Mouse (Mus musculus): ENCODE data around the gene Il1rl2. TPM values are rescaled to one million over a fixed set of nuclear protein-coding genes. Genes with fewer than 3 reads are reported as not detected.
"Not testable (repeated sequence)": the region's sequence is repeated elsewhere in the genome, so short reads cannot be mapped to it uniquely, and the experiment has no call there.

The Il1rl2 gene
- total RNA-seq (2021): under 1 TPM; 0.55 to 0.87 TPM
- long read RNA-seq, experiment 1: 0 reads
- long read RNA-seq, experiment 2: 0 reads

DNA sequence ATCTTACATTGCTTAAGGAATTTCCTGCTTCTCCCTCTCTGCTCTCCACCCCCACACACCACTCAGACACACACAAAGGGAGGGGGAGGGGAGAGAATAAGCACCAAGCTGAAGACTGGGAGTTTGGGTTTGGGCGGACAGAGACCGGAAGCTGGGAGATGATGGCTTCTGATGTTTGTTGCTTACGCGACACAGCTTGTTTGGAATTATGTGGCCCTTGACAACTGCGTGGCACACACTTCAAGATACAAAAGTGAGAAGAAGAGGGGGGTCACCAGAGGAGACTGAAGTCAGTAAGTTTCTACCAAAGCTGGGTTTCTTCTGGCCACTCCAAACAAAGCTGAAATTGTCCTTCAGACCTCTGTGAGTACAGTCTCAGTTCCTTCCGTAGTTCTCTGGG lies at the start of gene Il1rl2:
Gene Il1rl2 (plus strand): TSS at position 154 of the 400 bp plus-strand sequence.
- peak; percentile 44 to 52 for DNase-seq

DNA sequence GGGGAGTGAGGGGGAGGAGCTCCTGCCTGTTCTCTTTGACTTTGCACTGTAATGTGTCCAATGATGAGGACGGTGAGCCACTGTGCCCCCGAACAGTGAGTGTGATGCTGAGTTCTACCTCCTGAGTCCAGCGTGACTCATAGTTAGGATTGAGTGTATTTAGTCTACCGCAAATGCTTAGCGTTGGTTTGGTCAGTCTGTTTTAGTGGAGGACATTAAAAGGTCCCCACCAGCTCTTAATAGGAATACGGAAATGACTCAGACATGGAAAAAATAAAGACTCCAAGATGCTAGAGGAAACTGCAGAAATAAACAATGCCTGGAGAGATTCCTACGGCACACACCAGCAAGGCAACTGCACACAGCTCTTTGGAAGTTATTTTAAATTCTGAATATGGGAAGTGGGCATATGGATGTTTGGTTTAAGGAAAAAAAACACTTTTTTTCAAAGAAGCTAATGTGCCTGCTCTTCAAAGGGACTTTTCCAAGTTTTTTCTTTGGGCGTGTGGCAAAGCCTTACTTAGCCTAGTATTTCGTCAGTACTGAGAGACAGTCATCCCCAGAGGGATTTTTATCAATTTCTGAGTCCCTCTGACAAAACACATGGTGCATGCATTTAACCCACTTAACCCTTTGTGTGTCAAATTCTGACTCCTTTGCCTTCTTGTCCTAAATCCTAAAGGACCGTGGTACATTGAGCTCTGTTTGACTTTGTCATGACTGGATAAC lies 49.0 kb upstream of the Il1rl2 start:
- peak in 1 of 2 experiments; percentile 40 for DNase-seq

DNA sequence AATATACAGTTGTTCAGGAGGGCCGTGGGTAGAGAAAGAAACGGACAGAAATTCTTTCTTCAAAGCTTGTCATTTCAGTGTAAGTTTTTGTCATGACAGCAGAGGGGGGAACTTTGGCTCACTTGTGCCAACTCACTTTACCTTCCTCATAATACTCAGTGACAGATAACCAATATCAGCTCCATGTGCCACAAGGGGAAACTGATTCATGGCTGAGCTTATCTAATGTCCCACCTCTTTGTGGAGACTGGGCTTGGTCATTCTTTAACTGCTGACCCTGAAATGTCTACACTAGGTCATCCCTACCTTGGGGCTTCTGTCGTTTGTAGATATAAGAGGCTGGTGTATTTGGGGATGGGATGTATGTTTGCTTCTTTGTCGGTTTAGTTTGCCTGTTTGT lies 46.5 kb upstream of the Il1rl2 start:
- no peak for DNase-seq

DNA sequence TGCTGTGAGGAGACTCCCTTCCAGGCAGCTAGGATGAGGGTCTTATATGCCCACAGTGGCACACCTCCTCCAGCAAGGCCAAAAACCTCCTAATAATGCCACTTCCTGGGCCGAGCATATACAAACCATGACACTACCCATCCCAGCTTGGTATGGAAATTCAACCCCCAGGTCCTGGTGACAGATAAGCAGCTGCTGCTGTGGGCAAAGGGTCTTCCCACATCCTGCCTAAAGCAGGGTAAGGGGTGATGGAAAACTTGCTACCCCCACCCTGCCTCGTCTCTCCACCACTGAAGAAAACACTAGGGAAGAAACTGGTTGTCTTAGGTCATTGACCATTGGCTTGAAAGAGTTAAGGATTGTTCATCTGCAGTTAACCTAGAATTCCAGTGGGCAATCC lies 45.7 kb upstream of the Il1rl2 start:
- no peak for DNase-seq

DNA sequence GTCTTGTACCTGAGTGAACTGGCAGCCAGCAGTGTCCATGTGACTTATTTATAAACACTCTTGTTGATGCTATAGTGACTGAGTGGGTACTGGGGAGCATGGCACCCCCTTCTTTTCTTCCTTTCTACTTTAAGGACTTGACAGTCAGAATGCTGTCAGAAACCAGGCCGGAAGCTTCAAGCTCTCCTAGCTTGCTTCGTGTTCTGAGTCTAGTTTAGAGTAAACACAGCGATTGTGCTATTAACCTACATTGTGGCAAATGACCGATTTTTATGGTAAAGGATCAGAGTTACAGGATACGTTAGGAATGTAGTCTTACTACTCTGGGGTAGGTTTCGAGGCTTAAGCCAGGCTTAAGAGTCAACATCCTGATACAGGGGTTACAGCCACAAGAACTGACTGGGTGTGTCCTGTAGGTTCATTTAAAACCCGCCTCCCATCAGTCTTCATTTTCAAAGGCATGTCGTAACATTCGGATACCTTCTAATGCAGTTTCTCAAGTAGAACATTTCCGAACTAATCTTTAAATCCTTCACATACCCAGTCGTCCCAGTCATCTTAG lies 45.1 kb upstream of the Il1rl2 start:
- no peak for DNase-seq

DNA sequence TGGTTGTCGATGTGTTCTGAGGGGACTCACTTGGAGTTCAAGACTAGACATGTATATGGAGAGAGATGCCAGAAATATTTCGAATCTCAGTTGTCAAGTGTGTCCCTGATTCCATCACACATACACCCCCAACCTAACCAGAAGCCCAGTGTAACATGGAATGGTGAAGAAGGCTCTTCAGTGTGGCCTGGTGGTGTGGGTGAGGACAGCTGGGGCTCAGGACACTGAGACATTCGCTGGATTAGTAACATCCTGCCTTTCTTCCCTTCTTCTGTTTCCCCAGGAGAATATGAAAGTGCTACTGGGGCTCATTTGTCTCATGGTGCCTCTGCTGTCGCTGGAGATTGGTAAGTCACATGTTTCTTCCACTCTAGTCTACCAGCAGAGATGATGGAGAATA lies 42.5 kb upstream of the Il1rl2 start:
- DNase-seq: no peak

DNA sequence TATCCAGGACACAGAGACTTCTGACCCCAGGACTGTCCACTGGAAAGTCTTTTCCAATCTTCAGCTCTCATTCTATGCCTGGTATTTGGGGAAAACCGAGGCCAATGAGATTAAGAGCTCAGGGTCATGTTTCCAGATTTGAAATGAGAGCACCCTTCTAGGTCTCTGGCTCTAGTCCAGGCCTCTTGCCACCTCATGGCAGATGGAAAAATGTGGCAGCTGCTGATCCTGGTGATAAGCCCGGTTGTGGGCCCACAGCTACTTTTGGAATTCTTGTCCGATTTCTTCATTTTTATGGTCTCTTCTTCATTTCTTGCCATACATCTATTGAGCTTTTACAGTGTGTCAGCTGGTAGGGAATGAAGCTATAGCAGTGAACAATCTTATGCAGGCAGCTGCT lies 42.0 kb upstream of the Il1rl2 start:
- no peak for DNase-seq

DNA sequence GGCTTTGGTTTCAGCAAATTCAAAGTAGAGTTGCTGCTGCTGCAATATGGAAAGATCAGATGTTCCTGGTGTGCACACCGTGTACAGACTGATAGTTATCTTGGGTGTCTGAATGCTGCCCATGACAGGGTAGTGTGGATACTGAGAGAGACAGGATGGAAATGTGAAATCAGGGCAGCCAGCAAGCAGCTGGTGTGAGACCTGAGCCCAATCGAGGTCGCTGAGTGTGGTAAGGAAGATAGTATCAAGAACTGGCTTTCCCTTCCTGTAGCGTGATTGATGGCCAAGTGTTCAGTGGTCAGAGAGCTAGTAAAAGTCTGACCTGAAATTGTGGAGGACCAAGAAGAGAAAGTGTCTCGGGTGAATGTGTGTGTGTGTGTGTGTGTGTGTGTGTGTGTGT lies 40.4 kb upstream of the Il1rl2 start:
- DNase-seq: no peak

DNA sequence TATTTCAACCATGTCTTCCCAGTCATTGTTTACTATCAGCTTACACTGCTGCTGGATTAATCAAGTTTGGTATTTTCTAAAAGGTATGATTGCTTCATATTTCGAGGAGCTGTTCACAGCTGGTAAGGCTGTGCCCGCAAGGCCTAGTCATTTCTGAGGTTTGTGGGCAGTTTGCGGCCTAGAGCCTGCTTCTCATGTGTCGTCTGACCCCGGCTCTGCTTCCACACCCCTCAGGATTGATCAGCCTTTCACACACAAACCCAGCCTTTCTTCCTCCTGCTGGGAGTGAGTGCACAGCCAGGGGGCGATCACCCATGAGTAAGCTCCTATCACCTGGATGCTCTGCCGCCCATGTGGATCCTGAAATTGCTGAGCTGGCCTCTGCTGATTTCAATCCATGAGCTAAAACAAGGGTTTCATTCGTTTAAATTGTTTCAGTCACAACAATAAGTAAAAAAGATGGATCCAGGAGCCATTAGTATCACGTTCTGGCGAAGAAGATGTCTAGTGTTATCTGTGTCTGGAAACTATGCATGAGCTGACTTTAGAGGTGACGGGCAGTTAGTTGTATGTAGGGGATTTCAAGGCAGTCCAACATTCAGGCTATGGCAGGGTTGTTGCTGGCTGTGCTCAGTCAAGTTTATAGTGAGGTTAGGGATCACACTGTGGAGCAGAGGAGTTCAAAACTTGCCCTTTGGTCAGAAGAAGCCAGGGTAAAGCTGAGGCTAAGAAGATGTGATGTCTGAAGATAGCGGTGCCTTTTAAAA lies 33.7 kb upstream of the Il1rl2 start:
- no peak for DNase-seq

DNA sequence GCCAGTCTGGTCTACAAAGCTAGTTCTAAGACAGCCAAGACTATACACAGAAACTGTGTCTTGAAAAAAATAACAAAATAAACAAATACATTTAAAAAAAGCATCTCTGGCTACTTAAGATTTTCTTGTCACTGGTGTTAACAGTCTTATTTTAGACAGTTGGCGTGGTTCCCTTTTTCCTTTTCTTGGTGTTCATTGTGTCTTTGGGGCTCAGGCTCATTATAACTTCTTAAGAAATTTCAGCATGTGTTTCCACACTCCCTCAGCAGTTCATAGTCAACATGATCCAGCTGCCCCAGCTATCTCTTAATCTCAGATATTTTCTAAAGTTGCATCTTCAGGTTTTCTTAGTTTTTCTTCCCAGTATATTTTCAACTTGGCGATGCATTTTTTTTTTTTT lies 32.2 kb upstream of the Il1rl2 start:
- DNase-seq: no peak

DNA sequence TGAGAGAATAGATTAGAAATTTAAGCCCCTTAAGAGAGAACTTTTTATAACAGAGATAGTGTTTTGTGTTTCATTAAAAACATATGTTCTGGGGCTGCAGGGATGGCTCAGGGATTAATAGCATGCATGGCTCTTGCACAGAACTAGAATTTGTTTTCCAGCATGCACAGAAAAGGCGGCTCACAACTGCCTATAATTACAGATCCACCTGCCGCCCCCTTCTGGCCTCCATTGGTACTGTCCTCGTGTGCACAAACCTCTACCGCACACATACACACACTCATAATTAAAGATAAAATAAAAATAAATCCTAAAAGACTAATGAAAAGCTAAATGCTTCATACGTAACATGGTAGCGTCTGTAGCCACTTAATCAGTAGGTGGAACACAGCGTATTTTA lies 30.5 kb upstream of the Il1rl2 start:
- no peak for DNase-seq

DNA sequence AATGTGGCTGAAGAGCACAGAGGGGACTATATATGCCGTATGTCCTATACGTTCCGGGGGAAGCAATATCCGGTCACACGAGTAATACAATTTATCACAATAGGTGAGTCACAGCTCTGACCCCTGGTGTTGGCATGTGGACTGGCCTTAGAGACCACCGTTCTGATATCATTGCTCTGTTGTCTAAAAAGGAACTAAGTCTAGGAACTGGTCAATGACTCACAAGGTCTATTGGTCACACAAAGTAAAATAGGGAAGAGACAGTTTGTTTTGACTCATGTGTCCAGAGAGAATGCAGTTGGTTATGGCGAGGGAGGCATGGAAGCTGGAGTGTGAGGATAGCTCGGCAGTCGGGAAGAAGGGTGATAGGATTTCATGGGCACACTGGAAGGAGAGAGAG lies 29.6 kb upstream of the Il1rl2 start:
- no peak for DNase-seq

DNA sequence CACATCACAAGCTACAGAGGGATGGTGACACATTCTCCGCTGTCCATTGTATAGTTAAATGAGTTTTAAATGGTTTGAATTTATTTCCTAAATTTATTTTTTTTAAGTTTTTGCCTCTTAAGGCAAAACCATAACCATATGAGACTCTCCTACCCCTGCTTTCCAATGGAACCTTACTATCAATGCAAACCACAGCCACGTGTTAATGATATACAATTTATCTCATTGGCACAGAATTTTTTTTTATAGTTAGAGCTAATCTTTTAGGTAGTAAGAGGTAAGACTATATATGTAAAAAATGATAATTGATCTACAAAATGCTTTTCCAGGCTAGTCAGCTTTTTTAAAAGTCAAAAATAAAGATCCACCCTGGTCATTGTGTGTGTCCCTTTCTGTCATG lies 26.4 kb upstream of the Il1rl2 start:
- DNase-seq: no peak

DNA sequence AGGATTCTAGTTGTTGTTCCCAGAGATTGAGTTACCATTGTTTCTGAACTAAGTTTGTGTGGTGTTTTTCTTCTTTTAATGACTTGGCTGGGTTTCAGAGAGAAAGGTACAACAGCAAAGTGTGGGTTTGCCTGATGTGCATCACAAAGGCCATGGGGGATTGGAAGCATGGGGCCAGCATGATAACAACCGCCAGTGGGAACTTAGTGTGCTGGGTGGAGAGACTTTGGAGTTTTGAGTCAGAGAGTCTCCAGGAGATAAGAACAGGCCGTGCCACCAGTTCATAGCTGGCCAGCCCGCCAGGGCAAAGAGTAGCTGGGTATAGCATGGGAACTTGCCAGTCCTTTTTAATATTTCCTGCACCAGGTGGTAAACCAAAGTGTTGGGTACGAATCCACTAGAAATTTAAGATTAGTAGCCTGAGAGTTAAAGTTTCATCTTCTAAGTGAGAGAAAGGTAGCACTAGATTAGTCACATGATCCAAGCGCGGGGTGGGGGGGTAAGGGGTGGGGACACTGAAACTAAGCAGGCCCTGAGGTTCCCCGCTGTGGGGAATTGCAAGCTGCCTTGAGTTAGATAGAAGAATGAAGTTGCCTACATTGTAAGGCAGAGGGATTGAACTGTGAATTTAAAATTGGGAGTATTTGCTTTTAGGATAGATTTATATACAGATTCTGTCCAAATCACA lies 21.1 kb upstream of the Il1rl2 start:
- no peak for DNase-seq

DNA sequence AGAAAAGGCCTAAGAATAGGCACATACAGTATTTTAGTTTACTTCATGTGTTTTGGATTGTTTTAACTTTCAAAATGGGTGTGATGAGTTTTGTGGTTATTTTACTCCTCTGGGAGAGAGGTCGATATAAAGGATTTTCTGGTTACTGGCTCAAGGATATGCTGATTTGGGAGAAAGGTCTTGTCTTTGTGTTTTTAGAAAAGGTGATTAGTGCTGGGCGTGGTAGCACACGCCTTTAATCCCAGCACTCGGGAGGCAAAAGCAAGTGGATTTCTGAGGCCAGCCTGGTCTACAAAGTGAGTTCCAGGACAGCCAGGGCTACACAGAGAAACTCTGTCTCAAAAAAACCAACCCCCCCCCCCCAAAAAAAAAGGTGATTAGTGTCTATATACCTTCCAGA lies 20.1 kb upstream of the Il1rl2 start:
- not testable (repeated sequence) for DNase-seq

DNA sequence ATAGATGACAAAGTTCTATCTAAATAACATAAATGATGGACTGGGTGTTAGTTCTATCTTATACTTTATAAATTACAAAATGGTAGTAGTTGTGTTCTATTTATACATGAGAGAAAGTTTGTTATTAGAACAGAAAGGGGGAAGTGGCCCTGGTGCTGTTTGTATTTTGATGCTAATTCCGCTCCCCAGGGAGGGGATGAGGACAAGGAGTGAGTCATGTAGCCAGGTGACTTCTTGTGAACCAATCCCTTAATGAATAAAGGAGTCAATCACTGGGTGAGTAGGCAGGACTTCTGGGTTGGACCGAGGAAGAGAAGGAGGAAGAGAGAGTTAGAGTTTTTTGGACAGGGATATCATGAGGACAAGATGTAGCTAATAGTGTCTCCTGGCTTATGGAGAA lies 18.3 kb upstream of the Il1rl2 start:
- no peak for DNase-seq

DNA sequence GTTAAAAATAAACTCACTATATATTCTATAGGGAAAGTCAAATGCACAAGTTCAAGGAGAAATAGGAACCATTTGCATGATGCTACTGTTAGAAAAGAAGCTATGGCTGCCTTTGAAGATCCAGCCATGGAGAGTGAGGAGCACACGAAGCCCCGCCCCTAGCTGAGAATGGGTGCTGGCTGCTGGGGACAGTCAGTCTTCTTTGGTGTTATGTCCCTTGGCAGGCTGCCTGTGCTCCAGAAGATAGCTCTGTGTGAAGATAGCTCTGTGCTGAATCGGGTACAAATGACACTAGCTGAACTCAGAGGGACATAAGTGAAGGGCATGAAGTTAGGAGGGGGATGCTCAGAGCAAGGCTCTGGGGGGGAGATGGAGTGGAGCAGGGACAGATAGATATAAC lies 13.3 kb upstream of the Il1rl2 start:
- peak in 1 of 2 experiments; percentile 29 for DNase-seq

DNA sequence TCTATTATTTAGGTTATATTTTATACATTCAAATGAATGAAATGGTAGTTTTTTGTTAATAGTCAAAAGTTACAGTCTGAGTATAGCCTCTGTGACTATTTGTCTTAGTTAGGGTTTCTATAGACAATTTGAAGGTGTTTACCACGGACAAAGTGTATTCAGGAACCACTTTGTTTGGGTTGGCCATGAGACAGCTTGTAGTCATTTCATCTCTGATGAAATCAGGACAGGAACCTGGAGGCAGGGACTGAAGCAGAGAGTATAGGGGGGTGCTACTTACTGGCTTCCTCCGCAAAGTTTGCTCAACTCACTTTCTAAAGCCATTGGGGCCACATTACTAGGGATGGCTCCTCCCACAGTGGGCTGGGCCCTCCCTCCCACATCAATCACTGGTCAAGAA lies 12.8 kb upstream of the Il1rl2 start:
- DNase-seq: no peak

DNA sequence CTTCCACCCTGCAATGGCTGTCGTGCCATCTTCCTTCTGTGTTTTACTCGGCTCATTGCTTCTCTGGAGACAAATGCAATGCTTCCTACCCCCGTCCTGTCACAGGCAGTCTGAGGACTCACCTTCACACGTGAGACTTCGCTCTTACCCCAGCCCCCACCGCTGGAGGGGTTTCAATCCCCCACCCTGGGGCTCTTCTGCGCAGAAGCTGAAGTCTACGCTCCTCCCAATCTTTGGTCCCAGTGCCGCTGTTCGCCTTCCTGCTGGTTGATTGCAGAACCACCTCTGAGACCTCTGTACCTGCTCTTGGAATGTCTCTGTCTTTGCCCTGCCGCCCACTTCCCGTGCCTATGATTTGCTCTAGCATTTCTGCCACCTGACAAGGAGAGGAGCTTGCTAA lies 10.4 kb upstream of the Il1rl2 start:
- no peak for DNase-seq

DNA sequence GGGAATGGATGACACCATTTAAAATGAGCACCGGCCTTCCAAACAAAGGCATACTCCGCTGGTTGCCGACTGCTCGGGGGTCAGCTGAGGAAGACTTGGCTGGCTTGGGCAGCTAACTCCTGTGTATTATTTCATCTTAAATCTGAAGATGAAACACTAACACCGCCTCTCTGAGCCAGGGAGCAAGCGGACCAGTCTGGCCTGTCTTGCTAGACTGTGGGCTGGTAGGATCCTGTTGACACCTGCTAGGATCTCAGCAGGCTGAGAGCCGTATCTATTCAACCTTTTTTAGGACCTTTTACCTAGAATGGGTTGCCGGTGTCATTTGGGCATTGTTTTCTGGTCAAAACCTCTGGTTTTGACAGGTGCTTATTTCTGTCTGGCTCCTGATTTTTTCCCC lies 6.8 kb upstream of the Il1rl2 start:
- no peak for DNase-seq

DNA sequence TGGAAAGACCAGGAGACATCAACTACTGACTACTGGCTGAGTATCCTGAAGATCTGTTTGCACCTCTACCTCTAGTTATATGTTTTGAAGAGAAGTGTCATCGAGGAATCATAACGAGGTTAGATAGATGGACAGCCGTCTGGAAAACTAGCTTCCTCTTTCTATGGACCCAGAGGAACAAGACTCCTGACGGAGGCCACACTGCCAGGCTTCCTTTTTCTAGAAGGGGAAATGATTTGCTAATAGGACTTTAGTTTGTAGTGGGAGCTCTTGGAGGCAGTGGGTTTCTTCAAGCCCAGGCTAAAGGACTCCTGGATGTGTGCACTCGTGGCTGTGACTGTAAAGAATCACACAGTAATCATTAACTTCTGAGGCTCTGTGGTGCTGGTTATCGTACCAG lies 2.6 kb upstream of the Il1rl2 start:
- DNase-seq: no peak

DNA sequence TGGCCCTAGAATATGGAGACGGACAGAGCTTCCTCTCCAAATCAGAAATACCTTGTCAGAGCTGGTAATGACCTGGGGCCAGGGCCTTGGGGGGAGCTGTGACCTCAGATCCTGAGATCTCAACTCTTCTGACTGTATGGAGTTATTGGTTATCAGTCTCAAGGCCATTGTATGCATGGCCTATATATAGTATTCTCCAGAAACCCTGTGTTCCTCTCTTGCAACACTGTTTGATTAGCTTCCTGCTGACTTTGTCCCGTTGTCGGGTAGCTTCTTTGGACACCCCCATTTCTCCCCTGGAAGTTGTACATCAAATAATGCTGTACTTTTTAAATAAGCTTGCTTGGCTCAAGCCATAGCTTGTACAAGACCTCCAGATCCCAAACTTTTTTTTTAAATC lies 1.9 kb upstream of the Il1rl2 start:
- DNase-seq: no peak

Data from heart, adult 18-20 months (tissue).